Mouse (Mus musculus): Measurements from ENCODE around the gene Ybx3.

DNA sequence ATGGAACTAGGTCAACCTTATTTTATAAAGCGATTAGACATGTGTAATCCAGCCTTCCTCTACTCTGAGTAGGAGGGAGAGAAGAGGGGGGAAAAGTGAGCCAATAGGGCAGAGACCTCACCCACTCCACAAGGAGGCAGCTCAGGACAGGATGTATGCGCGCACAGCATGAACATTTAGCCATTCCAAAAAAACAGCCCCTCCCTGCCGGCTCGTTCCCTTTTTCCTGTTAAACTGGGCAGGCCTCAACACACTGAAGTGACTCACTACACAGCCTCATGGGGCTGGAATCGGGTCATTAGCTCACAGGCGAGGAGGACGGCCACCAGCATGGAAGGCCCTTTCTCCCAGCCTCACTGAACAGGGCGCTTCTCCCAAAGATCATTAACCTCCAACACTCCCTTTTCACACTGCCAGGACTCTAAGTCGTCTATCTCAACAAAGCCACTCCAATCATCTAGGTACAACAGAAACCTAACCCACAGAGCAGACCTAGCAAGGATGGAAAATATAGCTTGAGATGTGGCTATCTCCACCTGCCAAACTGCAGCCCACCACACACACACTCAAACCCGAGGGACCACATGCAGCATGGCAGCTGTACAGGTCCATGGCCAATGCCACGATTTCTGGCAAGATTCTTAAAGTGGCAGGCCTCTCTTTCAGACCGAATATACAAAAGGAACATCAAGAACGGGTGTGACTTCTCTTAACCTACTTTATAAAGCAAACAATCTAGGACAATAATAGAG, 5.9 kb downstream of the Ybx3 start:
- TF ChIP-seq CTCF (IDR thresholded peaks at IDR 0.05; ENCODE audit: control insufficient read depth, insufficient read depth, low read length) (no peak), POLR2A (IDR thresholded peaks at IDR 0.05; ENCODE audit: borderline replicate concordance, control insufficient read depth, low read depth, low read length) (no peak)
